Mouse (Mus musculus) lung, postnatal 0 days (tissue): ENCODE measurements at regions not wholly inside any gene's neighbourhood (a gene's known extent, or its start where the extent isn't known, plus 50 kb on each side); places are given as distances from the start of the nearest gene placed in this dataset.
A peak's percentile ranks its signal among the peaks of the same experiment; 100 is the strongest.

Experiments
- ATAC-seq: fragments of 200-750 bp; cut with Nextera tagmentation; 2 replicates; pipeline ENCODE4 v1.8.0; 2017; ENCODE audit warnings: moderate library complexity
- DNase-seq: peaks from one replicate; pipeline ENCODE4 v3.0.0-alpha.2; 2016; ENCODE audit warnings: low spot score
- H3K27ac ChIP-seq: fragments of 300-500 bp; sonication (generic); 2 replicates; pipeline ENCODE4 v1.5.1; 2014; ENCODE audit warnings: antibody characterized with exemption, mild to moderate bottlenecking, low read length, mixed read lengths
- H3K27me3 ChIP-seq: fragments of 300-500 bp; sonication (generic); replicated peaks from 2 replicates; pipeline ENCODE4 v1.6.1; 2014; ENCODE audit warnings: low read length, mixed read lengths; ENCODE audit not compliant: insufficient read depth
- H3K36me3 ChIP-seq: fragments of 300-500 bp; sonication (generic); 2 replicates; pipeline ENCODE4 v1.6.1; 2014; ENCODE audit warnings: low read length, mixed read lengths; ENCODE audit not compliant: insufficient read depth
- H3K4me1 ChIP-seq: fragments of 300-500 bp; sonication (generic); 2 replicates; pipeline ENCODE4 v1.6.1; 2014; ENCODE audit warnings: antibody characterized with exemption, low read depth, low read length, mixed read lengths; ENCODE audit not compliant: insufficient read depth
- H3K4me2 ChIP-seq: fragments of 300-500 bp; sonication (generic); replicated peaks from 2 replicates; pipeline ENCODE4 v1.6.1; 2014; ENCODE audit warnings: low read depth, mild to moderate bottlenecking, low read length, moderate library complexity, mixed read lengths
- H3K4me3 ChIP-seq: fragments of 300-500 bp; sonication (generic); 2 replicates; pipeline ENCODE4 v1.5.1; 2014; ENCODE audit warnings: low read depth, low read length
- H3K9ac ChIP-seq: fragments of 300-500 bp; sonication (generic); replicated peaks from 2 replicates; pipeline ENCODE4 v1.6.1; 2014; ENCODE audit warnings: low read depth, mild to moderate bottlenecking
- H3K9me3 ChIP-seq: fragments of 300-500 bp; sonication (generic); 2 replicates; pipeline ENCODE4 v1.6.1; 2016; ENCODE audit warnings: low read length, mixed read lengths
- CTCF ChIP-seq: IDR thresholded peaks from 2 replicates; pipeline ENCODE4 v1.5.1; 2016; ENCODE audit warnings: antibody characterized with exemption, mild to moderate bottlenecking
- EP300 ChIP-seq: IDR thresholded peaks from 2 replicates; pipeline ENCODE4 v1.6.1; 2016; ENCODE audit warnings: antibody characterized with exemption, mild to moderate bottlenecking, control low read depth
- WGBS: fragments of 180-500 bp; shearing (Covaris S2); extraction: QIAGEN DNeasy Blood & Tissue Kit; methylation state at CpG from one replicate; pipeline ENCODE4 v1.1.7; 2014; 5-methylcytosine and 5-hydroxymethylcytosine counted together

DNA sequence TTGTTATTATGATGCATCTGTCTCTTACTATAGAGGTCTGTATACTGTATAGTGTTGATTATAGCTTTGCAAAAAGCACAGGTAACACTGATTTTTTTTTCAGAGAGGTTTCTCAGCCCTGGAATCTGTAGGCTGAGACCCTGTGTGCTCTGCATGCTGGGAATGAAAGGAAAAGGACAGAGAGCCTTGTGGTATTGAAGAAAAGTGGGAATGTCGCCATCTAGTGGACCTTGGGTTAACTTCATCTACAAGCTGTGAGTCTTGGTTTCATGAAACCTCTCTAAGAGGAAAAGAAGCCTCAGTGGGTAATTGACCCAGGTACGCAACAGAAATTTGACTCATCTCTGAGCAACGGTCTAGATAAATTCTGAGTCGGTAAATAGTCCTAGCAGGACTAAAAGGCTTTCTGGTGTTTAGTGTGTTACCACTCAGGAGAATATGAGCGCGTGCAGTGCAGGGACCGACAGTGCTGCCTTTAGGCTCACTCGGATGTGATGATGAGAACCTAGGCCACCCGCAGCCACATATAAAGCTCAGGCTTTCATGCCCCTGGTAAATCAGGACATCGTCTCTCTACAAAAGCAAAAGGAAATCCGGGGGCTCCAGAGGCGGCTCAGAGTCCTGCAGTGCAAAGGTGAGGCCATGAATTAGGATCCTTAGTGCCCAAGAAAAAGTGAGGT, 75.9 kb upstream of the Nmur2 start:
- H3K4me1 ChIP-seq: no peaks in the 10 kb centered on the region
- no peak overlapping the region for H3K4me2 ChIP-seq
- no peaks in the 10 kb centered on the region for H3K9me3 ChIP-seq
- ATAC-seq (no peak), DNase-seq (peak; percentile 57)
- H3K36me3 ChIP-seq: no peaks in the 10 kb centered on the region
- 40% methylated on average over 12 of the region's 12 CpGs for WGBS
- TF ChIP-seq EP300 (no peak), CTCF (peak; percentile 67)
- H3K4me3 ChIP-seq: no peak overlapping the region
- no peak overlapping the region for H3K27ac ChIP-seq
- H3K9ac ChIP-seq: no peak overlapping the region
- no peaks in the 10 kb centered on the region for H3K27me3 ChIP-seq

DNA sequence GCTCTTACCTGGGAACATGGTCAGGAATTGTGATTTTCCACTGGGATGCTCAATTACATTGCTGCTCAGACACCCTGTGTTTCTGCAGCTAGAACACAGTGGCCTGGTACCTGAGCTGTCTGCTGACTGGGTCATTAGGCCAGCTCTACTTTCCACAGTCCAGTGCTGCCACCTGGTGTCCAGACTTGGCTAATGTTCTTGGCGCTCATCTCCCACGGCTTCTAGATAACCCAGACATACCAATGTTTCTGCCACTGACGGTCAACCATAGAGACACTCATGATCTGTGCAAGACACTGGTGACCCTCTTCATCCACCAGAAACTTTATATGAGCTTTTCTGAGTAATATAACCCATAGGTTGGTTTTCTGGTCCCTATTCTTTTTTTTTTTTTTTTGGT, 67.1 kb upstream of the Nmur2 start:
- no peaks in the 10 kb centered on the region for H3K36me3 ChIP-seq
- WGBS: 11% methylated on average over 3 of the region's 3 CpGs
- no peak overlapping the region for H3K9ac ChIP-seq
- no peak overlapping the region for H3K27ac ChIP-seq
- H3K4me3 ChIP-seq: no peak overlapping the region
- no peak for ATAC-seq
- no peaks in the 10 kb centered on the region for H3K4me1 ChIP-seq
- H3K27me3 ChIP-seq: no peaks in the 10 kb centered on the region
- H3K4me2 ChIP-seq: no peak overlapping the region
- TF ChIP-seq EP300 (no peak), CTCF (peak; percentile 83)
- H3K9me3 ChIP-seq: no peaks in the 10 kb centered on the region
- DNase-seq: peak; percentile 67

DNA sequence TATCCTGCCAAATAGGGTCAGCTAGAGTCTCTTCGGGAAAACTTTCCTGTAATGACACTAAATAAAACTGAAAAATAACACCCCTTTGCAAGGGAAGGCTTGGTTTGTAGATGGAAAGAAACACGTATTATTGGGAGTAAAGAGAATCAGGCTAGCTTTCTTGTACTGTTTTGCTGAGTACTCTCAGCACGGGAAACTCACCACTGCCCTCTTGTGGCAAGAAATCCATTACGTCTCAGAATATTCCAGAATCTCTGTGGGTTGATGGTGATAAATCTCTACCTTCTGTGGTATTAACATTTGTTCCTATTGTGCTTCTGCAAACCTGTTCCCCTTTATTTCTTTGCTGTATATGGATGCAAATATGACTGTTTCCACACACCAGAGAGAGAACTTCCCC, 64.8 kb upstream of the Nmur2 start:
- peak; percentile 53 for DNase-seq
- Histone ChIP-seq H3K4me1 (no peaks in the 10 kb centered on the region), H3K27ac (no peak overlapping the region), H3K9me3 (no peaks in the 10 kb centered on the region), H3K27me3 (no peaks in the 10 kb centered on the region), H3K36me3 (no peaks in the 10 kb centered on the region), H3K4me2 (no peak overlapping the region), H3K9ac (no peak overlapping the region), H3K4me3 (no peak overlapping the region)
- TF ChIP-seq CTCF (peak; percentile 79), EP300 (no peak)
- ATAC-seq: no peak
- WGBS: 20% methylated on average over 4 of the region's 4 CpGs

DNA sequence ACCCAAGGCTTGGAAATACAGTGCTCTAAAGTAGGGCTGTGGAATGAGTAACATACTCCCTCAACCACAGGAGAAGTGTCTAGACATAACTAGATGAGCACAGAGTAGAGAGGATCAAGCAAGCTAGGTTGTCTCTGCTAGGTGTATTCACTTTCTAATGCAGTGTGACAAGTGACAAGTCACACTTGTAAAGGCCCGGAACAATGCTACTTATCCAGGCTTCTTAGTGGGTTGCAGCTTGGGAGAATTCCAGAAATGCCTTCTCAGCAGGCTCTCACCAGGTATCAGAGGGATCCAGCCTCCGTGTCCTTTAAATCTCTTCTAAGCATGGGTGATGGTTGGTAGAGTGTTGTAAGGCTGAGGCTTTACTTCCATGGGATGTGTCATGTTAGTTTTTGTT, 52.1 kb upstream of the Nmur2 start:
- Histone ChIP-seq H3K4me2 (no peak overlapping the region), H3K36me3 (no peaks in the 10 kb centered on the region), H3K27ac (no peak overlapping the region), H3K9ac (no peak overlapping the region), H3K9me3 (no peaks in the 10 kb centered on the region), H3K4me1 (no peaks in the 10 kb centered on the region), H3K27me3 (no peaks in the 10 kb centered on the region), H3K4me3 (no peak overlapping the region)
- DNase-seq (no peak), ATAC-seq (no peak)
- TF ChIP-seq CTCF: no peak
- no peak for TF ChIP-seq EP300
- 39% methylated on average over 2 of the region's 2 CpGs for WGBS
